Mouse (Mus musculus) layer of hippocampus, postnatal 10 days (tissue): ENCODE results near the gene Taf6. TPM values are rescaled to one million over a fixed set of nuclear protein-coding genes. Genes with fewer than 3 reads are reported as not detected.

Source experiments
- DNase-seq, 2 experiments: peaks; one replicate each; pipeline ENCODE4 v3.0.0; 2021; ENCODE audit warnings: low spot score in 2 of 2
- microRNA-seq, 2 experiments: library from miRNA; unstranded; fragments of <30 nt; microRNA quantifications; one replicate each; pipeline ENCODE4 v1.2.0; 2021
- total RNA-seq, 2 experiments: library from RNA; stranded (reverse); gene quantifications; 2 replicates each; pipeline ENCODE4 v1.2.3; 2021

Taf6 gene
- total RNA-seq, 2 experiments from 2014 or later, result 26.2 to 30.0 TPM

DNA sequence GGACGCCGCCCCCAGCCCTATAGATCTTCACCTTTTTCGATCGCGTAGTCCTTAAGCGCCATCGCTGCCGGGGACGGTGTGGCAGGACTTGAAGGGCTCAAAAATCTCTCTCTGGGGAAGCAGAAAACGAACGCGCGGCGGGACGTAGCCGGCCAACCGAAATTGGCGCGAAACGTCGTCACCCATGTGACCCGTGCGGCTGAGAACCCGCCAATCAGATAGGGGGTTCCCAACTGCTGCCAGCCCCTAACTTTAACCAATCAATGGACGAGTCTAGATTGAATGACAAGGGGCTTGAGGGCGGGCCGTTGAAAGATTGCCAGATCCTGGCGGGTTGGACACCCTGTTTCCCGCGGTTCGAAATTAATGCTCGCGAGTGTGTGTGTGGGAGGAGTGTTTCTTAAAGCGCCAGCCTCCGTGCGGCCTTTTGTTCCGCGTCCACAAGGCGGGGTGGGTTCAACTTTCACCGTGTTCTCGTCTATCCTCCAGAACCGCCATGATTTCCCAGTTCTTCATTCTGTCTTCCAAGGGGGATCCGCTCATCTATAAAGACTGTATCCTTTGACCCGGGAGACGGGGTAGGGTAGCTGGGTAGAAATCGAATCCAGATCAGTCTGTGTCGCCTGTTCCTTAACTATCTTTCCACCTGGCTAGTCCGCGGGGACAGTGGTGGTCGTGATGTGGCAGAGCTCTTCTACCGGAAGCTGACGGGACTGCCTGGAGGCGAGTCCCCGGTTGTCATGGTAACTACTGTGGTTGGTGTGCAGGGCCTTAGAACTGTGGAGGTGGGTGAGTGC is 15.4 kb downstream of the Taf6 start, which contains the start of the genes Ap4m1 and Mcm7:
TSS of gene Ap4m1 (plus strand) at position 308 of the 797 bp plus-strand sequence.
TSS of gene Mcm7 (minus strand) at position 728 of the 797 bp plus-strand sequence.
- DNase-seq, result peak; percentile 99

DNA sequence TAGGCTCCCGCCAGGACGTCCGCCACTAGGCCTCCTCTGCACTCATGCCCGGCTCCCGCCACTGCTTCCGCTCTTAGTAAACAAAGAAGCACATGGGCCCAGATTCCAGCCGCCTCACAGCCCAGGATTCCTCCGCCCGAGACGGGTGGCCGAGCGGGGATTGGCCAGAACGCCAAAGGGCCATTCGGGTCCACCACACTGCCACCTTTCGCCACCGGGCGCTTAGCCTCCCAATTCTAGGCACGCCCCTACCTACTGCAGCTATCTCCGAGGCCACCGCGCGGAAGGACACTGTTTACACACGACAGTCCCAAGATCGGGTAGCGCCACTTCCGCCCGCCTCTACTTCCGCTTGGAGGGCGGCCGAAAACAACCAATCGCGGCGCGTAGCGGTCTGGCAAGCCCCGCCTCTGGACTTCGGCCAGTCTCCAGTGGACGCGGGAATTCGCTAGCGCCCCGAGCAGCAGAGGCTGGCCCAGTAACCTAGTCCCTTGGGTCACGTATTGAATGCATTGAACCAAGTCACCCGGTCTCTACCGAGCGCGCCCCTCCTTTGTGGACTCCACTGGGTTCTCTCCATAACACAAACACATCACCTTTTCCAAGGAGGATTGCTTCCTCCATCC is 16.2 kb downstream of the Taf6 start:
- peak; percentile 97 to 98 for DNase-seq

DNA sequence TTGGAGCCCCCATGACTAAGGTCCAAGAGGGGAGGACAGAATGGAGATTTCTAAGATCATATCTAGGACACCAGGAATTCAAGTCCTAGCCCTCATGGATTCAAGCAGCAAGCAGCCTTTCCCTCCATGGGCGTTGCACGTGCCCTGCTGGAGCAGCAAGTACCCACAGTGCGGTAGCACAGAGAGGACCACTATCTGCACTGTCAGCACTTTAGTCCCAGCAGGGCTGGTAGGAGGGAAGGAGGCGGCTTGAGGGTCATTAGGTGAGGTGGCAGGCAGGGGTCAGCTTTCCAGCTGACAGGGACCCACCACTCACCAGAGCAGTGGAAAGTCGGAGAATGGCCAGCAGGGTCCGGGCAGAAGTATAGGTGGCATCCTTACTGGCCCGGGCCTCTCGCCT is 21.7 kb downstream of the Taf6 start:
- no peak for DNase-seq

DNA sequence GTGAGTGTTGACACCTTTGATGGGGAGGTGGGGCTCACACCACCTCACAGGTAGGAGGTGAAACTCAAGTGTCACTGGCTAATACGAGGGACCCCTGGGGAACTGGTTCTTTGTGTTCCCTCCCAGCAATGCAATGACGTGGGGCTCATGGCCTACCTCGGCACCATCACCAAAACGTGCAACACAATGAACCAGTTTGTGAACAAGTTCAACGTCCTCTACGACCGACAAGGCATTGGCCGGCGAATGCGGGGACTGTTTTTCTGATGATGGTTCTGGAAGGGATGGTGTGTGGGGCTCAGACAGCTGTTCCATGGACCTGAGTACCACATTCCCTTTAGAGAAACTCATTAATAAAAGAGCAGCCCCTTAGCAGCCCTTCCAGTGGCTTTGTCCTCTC is 23.6 kb downstream of the Taf6 start:
- DNase-seq, result no peak

DNA sequence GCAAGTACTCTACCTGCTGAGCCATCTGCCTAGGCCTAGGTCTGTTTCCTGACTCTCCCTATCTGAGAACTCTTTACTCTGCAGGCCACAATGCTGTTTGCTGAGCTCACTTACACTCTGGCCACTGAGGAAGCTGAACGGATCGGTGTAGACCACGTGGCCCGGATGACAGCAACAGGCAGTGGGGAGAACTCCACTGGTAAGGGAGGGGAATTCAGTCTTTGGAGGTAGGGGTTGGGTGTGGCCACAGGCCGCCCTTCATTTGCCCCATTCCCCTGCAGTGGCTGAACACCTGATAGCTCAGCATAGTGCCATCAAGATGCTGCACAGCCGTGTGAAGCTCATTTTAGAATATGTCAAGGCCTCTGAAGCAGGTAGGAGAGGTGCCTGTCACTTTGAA is 24.2 kb downstream of the Taf6 start:
- no peak for DNase-seq

DNA sequence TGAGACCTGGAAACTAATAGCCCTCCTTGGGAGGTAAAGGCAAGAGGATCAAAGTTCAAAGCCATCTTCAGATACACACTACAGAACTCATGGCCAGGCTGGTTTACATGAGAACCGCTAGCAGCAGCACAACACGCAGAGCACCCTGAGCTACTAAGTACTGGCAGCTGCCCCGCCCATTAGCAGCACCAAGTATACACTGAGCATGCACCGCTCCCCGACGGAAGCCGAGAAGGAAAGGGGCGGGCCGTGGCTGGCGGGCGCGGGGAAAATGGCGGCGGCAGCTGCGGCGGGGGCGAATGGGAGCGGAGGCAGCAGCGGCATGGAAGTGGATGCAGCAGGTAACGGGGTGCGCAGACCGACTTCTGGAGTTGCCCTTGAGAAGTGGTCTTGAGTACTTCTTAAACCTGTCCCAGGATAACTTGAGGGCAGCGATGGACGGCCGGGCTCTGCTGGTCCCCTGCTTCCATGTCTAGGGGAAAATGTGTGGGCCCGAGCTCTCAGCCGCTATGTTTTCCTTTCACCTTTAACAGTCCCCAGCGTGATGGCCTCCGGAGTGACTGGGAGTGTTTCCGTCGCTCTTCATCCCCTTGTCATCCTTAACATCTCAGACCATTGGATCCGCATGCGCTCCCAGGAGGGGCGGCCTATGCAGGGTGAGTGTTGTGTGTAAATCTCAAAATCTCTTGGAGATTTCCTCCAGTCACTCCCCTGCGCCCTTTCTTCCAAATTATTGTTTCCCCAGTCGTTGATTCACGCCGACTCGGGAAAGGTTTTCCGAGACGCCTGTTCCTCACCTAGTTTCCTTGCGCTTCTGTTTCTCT is 26.2 kb downstream of the Taf6 start, which contains the start of gene Cops6:
TSS of gene Cops6 (plus strand) at position 230 of the 824 bp plus-strand sequence.
- peak; percentile 95 to 96 for DNase-seq

DNA sequence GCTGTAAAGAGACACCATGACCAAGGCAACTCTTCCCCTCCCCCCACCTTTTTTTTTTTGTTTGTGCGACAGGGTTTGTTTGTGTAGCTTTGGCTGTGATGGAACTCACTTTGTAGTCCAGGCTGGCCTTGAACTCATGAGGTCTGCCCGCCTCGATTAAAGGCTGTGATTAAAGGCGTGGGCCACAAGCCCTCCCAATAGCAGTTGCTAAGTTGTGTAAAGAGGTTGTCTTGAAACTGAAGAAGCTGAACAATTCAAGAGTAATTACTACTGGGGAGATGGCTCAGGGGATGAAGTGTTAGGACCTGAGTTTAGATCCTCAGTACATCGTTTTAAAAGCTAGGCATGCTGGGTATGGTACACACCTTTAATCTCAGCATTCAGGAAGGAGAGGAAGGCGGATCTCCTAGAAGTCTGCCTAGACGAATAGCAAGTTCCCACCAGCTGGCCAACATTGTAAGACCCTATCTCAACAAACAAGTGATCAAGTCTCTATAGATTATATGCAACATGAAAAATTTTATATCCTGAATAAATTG is 27.0 kb downstream of the Taf6 start:
- DNase-seq, result no peak

DNA sequence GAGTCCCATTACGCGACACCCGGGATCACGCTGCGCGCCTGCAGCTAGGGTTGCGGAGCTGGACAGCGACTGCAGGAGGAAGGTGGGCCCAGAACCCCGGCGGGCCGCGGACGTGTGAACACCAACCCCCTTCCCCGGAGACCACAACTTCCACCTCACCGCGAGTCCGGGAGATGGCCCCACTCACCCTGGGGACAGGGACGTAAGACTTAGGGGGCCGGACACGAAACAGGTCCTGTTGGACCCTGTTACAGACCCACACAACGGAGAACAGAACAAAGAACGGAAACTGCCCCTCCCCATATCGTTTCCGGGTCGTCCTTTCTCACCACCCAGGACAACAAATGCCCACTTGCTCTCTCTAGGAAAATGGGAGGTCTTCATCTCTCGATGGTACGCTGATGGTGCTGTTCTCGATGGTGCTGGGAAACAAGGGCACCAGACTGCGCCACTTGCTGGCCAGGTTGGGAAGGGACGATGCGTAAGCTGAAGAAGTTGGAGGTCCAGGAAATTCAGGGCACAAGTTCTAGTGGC is 31.7 kb downstream of the Taf6 start, which contains the start of gene Zfp113:
TSS of gene Zfp113 (minus strand) at position 302 of the 534 bp plus-strand sequence.
- peak; percentile 82 to 89 for DNase-seq

DNA sequence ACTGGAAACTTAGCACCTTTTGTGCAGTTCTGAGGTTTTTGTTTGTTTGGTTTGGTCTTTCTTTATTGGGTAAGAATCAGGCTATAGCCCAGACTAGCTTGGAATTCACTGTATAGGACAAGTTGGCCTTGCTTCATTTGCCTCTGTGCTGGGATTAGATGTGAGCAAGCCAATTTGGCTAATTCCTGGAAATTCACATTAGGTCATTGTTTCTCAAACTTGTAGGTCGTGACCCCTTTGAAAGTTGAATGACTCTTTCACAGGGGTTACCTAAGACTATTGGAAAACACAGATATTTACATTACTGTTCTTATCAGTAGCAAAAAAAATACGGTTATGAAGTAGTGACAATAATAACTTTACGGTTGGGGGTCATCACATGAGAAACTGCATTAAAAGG is 32.9 kb downstream of the Taf6 start:
- DNase-seq, result no peak

DNA sequence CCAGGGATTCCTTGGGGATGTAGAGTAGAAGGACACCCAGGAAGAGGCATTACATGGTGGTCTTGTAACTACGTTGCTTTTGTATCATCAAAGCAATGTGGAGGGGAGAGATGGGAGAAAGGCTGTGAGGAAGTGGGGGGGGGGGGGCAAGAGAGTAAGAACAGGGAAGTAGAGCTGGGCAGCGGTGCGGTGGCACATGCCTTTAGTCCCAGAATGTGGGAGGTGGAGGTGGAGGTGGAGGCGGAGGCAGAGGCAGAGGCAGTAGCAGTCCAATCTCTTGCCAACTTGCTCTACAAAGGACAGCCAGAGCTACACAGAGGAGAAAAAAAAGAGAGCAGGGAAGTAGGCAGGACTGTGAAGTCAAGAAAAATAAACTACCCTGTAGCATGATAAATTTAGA is 48.7 kb downstream of the Taf6 start:
- DNase-seq, result no peak

DNA sequence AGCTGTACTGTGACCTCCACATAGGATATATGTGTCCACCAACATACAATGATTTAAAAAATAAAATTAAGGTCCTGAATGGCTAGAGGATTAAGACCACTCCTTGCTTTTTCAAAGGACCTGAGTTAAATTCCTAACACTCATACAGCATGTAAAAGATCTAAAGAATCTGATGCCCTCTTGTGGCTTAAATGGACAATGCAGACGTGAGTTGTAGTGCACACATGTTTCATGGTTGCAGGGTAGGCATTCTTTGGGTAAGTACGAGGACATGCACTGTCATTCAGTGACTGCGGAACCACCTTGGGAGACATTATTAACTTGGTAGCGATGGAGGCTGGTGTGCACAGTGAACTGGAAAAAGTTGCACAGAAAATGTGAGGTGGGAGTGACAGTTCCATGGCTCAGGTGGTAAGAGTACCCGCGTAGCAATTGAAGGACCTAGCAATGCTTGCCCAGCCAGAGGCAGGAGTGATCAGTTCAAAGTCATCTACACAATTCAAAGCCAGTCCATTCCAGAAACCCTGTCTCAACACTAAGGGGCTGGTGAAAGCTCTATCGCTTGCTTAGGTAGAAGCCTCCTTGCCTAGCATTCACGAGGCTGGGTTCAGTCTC is 49.2 kb downstream of the Taf6 start:
- peak in 1 of 2 experiments; percentile 34 for DNase-seq

DNA sequence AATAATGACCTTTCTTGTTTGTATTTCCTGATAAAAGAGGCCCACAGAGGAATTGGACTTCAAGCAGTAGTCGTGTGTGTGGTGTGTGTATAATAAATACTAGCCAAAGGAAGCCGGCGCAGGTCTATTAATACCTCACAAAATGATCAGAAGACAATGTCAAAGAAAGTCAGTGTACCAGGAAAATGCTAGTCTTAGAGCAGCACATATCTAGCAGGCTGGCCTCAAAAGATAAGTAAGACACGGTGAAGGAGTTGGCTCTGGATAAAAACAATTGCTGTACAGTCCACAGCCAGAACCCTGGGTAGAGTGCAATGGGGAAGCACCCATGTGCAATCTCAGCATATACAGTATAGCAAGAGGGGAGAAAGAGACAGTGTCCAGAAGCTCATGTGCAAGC is 50.0 kb downstream of the Taf6 start:
- DNase-seq, result no peak

DNA sequence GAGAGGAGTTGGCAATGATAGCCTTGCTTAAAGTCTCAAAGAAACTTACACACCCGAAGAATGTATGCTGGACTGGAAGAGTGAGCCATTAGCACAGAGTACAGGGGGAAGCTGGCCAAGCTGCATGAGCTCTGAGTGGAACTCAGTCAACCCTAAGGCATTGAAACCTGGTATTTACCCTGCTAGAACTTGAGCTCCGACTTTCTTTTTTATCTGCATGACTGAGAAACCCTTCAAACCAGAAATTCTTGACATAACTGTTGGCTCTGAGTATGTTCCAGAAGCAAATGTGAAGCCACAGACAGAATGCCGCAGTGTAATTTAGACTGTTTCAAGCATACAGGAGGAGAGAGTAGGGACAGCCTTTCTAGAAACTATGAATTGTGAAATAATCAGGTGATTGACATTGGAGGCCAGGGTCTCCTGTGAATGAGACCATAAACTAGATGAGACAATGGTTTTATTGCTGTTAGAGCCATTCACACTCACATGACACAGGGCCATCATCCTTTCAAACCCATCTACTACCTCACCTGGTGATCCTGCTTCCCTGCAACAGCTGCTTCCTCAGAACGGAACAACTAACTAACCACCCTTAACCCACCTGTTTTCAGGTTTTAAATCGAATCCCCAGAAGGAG is 54.7 kb downstream of the Taf6 start:
- no peak for DNase-seq

Small RNAs within 50 kb of the gene (microRNA-seq; reads per million reads assigned to microRNA genes)
- gene Mir106b (1,123 to 1,441 reads per million in 2 experiments), gene Mir25 (96.7 to 146 reads per million in 2 experiments), gene Mir93 (5,135 to 5,705 reads per million in 2 experiments)

Other genes starting within 250 kb of the Taf6 start
- 1 to 10 TPM; 5.7 to 6.1 TPM for gene Gjc3, start 224.4 kb downstream of the Taf6 start, total RNA-seq
- not detected for gene Azgp1, start 205.9 kb downstream of the Taf6 start, total RNA-seq
- gene Smok3a, start 166.2 kb downstream of the Taf6 start, total RNA-seq, result not detected
- gene Smok3b, start 166.0 kb downstream of the Taf6 start, total RNA-seq, result not detected
- not detected for gene Smok3c, start 134.3 kb downstream of the Taf6 start, total RNA-seq
- 10 to 100 TPM; 38.4 to 43.5 TPM for gene Zkscan1, start 102.4 kb downstream of the Taf6 start, total RNA-seq
- 10 to 100 TPM; 23.0 to 26.6 TPM for gene Zscan21, start 70.5 kb downstream of the Taf6 start, total RNA-seq
- gene Zfp113, start 31.7 kb downstream of the Taf6 start, total RNA-seq, result 10 to 100 TPM; 10.8 to 14.3 TPM
- gene Cops6, start 26.4 kb downstream of the Taf6 start, total RNA-seq, result 100 to 1,000 TPM; 129 to 145 TPM
- 10 to 100 TPM; 25.9 to 26.5 TPM for gene Ap4m1, start 15.4 kb downstream of the Taf6 start, total RNA-seq
- gene Mcm7, start 15.0 kb downstream of the Taf6 start, total RNA-seq, result 10 to 100 TPM; 20.8 to 25.6 TPM
- gene Cnpy4, start within 50 bp of the Taf6 start, total RNA-seq, result 10 to 100 TPM; 15.4 to 17.6 TPM
- gene Mblac1, start 6.9 kb upstream of the Taf6 start, total RNA-seq, result 10 to 100 TPM; 11.4 to 14.2 TPM
- gene Nxpe5, start 38.4 kb upstream of the Taf6 start, total RNA-seq, result under 1 TPM in 1 of 2 experiments, not detected in 1; 0.21 TPM
- gene Lamtor4, start 68.0 kb upstream of the Taf6 start, total RNA-seq, result 10 to 100 TPM; 66.1 to 73.3 TPM
- 10 to 100 TPM; 76.0 to 84.4 TPM for gene BC037034, start 76.6 kb upstream of the Taf6 start, total RNA-seq
- gene Gal3st4, start 85.4 kb upstream of the Taf6 start, total RNA-seq, result 1 to 10 TPM; 2.8 TPM
- not detected for gene Gm43720, start 92.5 kb upstream of the Taf6 start, total RNA-seq
- 10 to 100 TPM; 11.2 to 11.8 TPM for gene Gpc2, start 92.6 kb upstream of the Taf6 start, total RNA-seq
- 1 to 10 TPM; 3.3 to 4.1 TPM for gene Stag3, start 92.8 kb upstream of the Taf6 start, total RNA-seq
- not detected for gene Pvrig, start 154.5 kb upstream of the Taf6 start, total RNA-seq